In genomic region chr17:69416920-69417661, GRCm38 (mm10) we compare ENCODE assay signal across 8 mouse cellular contexts. TPM values are rescaled to one million over a fixed set of nuclear protein-coding genes. Genes with fewer than 3 reads are reported as not detected.
A peak's percentile ranks its signal among the peaks of the same experiment; 100 is the strongest.
DNase-seq lines count a peak whose midpoint lies in the region; ATAC-seq lines count a peak whose summit lies in the region.

No protein-coding gene starts in this region.

- H3K27me3 ChIP-seq in hindbrain, embryonic 11.5 days (ENCODE audit: control insufficient read depth, insufficient read depth, low read length): no peaks in the 10 kb centered on the region

- no peaks in the 10 kb centered on the region for H3K36me3 ChIP-seq in hindbrain, embryonic 11.5 days (ENCODE audit: control insufficient read depth, insufficient read depth, low read length)

- under 1% methylated on average over 56 of the region's 56 CpGs for WGBS in hindbrain, embryonic 11.5 days

- ATAC-seq in hindbrain, embryonic 11.5 days (ENCODE audit: low FRiP score): peak; percentile 100

- no peaks in the 10 kb centered on the region for H3K4me1 ChIP-seq in hindbrain, embryonic 11.5 days (replicated peaks; ENCODE audit: control insufficient read depth, insufficient read depth, low read length)

- H3K4me3 ChIP-seq in hindbrain, embryonic 11.5 days (ENCODE audit: low read depth, low read length): peak overlapping the region; percentile 74

- peak; percentile 97 for DNase-seq in MN1 (ENCODE audit: low spot score)
- peak; percentile 94 for DNase-seq in cerebellum, adult 9-10 months
- peak; percentile 85 to 96 for DNase-seq in frontal cortex, adult 2 months (ENCODE audit: extremely low spot score in 1 of 2, low spot score in 1 of 2)
- DNase-seq in hindbrain, embryonic 11.5 days (ENCODE audit: low spot score): peak; percentile 95
- DNase-seq in layer of hippocampus, postnatal 10 days (ENCODE audit: low spot score in 2 of 2): peak; percentile 97
- peak; percentile 97 for DNase-seq in lung, postnatal 10 days
- peak; percentile 95 for DNase-seq in ovary, postnatal 36 days (ENCODE audit: low spot score)
- DNase-seq in thymus, postnatal 25 days: peak; percentile 94

- no peaks in the 10 kb centered on the region for H3K9me3 ChIP-seq in hindbrain, embryonic 11.5 days (ENCODE audit: control insufficient read depth, low read length)

- peak overlapping the region; percentile 61 for H3K4me2 ChIP-seq in hindbrain, embryonic 11.5 days (replicated peaks; ENCODE audit: low read depth, low read length)

- H3K9ac ChIP-seq in hindbrain, embryonic 11.5 days (ENCODE audit: low read depth, low read length): peak overlapping the region; percentile 91

- H3K27ac ChIP-seq in hindbrain, embryonic 11.5 days (ENCODE audit: low read depth, low read length): peak overlapping the region; percentile 90

RNA-seq across cellular contexts. Expression of gene Akain1, which starts 22.0 kb away (rescaled TPM):
- polyA plus RNA-seq in frontal cortex, adult 2 months (2012; rRNA removed): 10.6 and 11.4 TPM in 2 replicates
- not detected in 2 replicates for polyA plus RNA-seq in hindbrain, embryonic 11.5 days (2014; fragmentation: Nextera tagmentation; extraction: Ambion mirVana)
- 1 to 10 TPM; 4.1 to 4.4 TPM for total RNA-seq in layer of hippocampus, postnatal 10 days (2021)

RNA-seq across cellular contexts. Expression of gene Zbtb14, which starts 34.2 kb away (rescaled TPM):
- 15.8 and 17.4 TPM in 2 replicates for polyA plus RNA-seq in frontal cortex, adult 2 months (2012; rRNA removed)
- 26.0 and 33.5 TPM in 2 replicates for polyA plus RNA-seq in hindbrain, embryonic 11.5 days (2014; fragmentation: Nextera tagmentation; extraction: Ambion mirVana)
- 10 to 100 TPM; 22.6 to 23.8 TPM for total RNA-seq in layer of hippocampus, postnatal 10 days (2021)

Comparison
In these comparisons a context has a peak if more than half of its experiments do, and no peak if none do; other contexts are left out.
1. Peak in every context shown above with its lines: DNase-seq, ATAC-seq, H3K4me3 ChIP-seq and H3K27ac ChIP-seq.
2. RNA of gene Akain1, which starts 22.0 kb away (polyA plus RNA-seq): 10.6 to 11.4 TPM in frontal cortex, adult 2 months; not detected in hindbrain, embryonic 11.5 days; every median in the first group is over 10 times any median in the second.